Mouse (Mus musculus): ENCODE data around the gene Wnt5b. TPM values are rescaled to one million over a fixed set of nuclear protein-coding genes. Genes with fewer than 3 reads are reported as not detected.

Gene Wnt5b
- polyA plus RNA-seq, 2 experiments = 13.3 to 17.5 TPM

GRCm38 (mm10) chr6:119480706-119481331 lies 63.3 kb downstream of the Wnt5b start:
- Histone ChIP-seq H3K9me3 (ENCODE audit: control insufficient read depth, low read length) (no peaks in the 10 kb centered on the region), H3K9ac (ENCODE audit: low read depth, low read length, severe bottlenecking) (peak overlapping the region; percentile 91), H3K27ac (replicated peaks; ENCODE audit: low read depth, low read length) (no peak overlapping the region), H3K36me3 (ENCODE audit: control insufficient read depth, insufficient read depth, low read length) (peaks cover 19% of the 10 kb centered on the region), H3K4me2 (replicated peaks; ENCODE audit: low read depth, low read length, severe bottlenecking) (peak overlapping the region; percentile 99), H3K4me3 (replicated peaks; ENCODE audit: low read length) (peak overlapping the region; percentile 85), H3K4me1 (ENCODE audit: control insufficient read depth, insufficient read depth, low read length) (peaks cover 37% of the 10 kb centered on the region), H3K27me3 (ENCODE audit: control insufficient read depth, insufficient read depth, low read length) (no peaks in the 10 kb centered on the region)
- TF ChIP-seq POLR2A (IDR thresholded peaks at IDR 0.05; ENCODE audit: borderline replicate concordance, extremely low read depth, insufficient read depth, insufficient read length) = no peak
- WGBS = 1% methylated on average over 29 of the region's 33 CpGs
- DNase-seq (ENCODE audit: low spot score) = peak; percentile 18
- ATAC-seq (ENCODE audit: low FRiP score, low read depth) = no peak

- Histone ChIP-seq H3K27me3 (ENCODE audit: control insufficient read depth, insufficient read depth, low read length) (no peaks in the 10 kb centered on the region), H3K27ac (replicated peaks; ENCODE audit: low read depth, low read length) (peak overlapping the region; percentile 98), H3K4me2 (replicated peaks; ENCODE audit: low read depth, low read length, severe bottlenecking) (peak overlapping the region; percentile 99), H3K36me3 (ENCODE audit: control insufficient read depth, insufficient read depth, low read length) (peaks cover 19% of the 10 kb centered on the region), H3K9me3 (ENCODE audit: control insufficient read depth, low read length) (no peaks in the 10 kb centered on the region), H3K4me3 (replicated peaks; ENCODE audit: low read length) (peak overlapping the region; percentile 85), H3K4me1 (ENCODE audit: control insufficient read depth, insufficient read depth, low read length) (peaks cover 37% of the 10 kb centered on the region), H3K9ac (ENCODE audit: low read depth, low read length, severe bottlenecking) (peak overlapping the region; percentile 91)
- WGBS = under 1% methylated on average over 60 of the region's 70 CpGs
- peak; percentile 52 for DNase-seq (ENCODE audit: low spot score)
- TF ChIP-seq POLR2A (IDR thresholded peaks at IDR 0.05; ENCODE audit: borderline replicate concordance, extremely low read depth, insufficient read depth, insufficient read length) = 0 out of 2 replicates have a peak, but pooled peaks have one; percentile 36
- ATAC-seq (ENCODE audit: low FRiP score, low read depth) = peak; percentile 3
Measured at GRCm38 (mm10) chr6:119479876-119480705, 64.1 kb downstream of the Wnt5b start.

- ATAC-seq (ENCODE audit: low FRiP score, low read depth) = peak; percentile 82
- Histone ChIP-seq H3K27me3 (ENCODE audit: control insufficient read depth, insufficient read depth, low read length) (no peaks in the 10 kb centered on the region), H3K9ac (ENCODE audit: low read depth, low read length, severe bottlenecking) (peak within 1 kb of the TSS; percentile 91), H3K4me2 (replicated peaks; ENCODE audit: low read depth, low read length, severe bottlenecking) (peak within 1 kb of the TSS; percentile 99), H3K4me1 (ENCODE audit: control insufficient read depth, insufficient read depth, low read length) (peaks cover 36% of the 10 kb centered on the region), H3K27ac (replicated peaks; ENCODE audit: low read depth, low read length) (peak within 1 kb of the TSS; percentile 98), H3K4me3 (replicated peaks; ENCODE audit: low read length) (peak within 1 kb of the TSS; percentile 85), H3K36me3 (ENCODE audit: control insufficient read depth, insufficient read depth, low read length) (peaks cover 19% of the 10 kb centered on the region), H3K9me3 (ENCODE audit: control insufficient read depth, low read length) (no peaks in the 10 kb centered on the region)
- DNase-seq (ENCODE audit: low spot score) = peak; percentile 13
- TF ChIP-seq POLR2A (IDR thresholded peaks at IDR 0.05; ENCODE audit: borderline replicate concordance, extremely low read depth, insufficient read depth, insufficient read length) = no peak
- WGBS = 0% methylated on average over 7 of the region's 101 CpGs
Measured at GRCm38 (mm10) chr6:119479343-119479875, 64.7 kb downstream of the Wnt5b start, which contains the start of gene Fbxl14. Gene Fbxl14, plus strand, starts transcription at chr6:119479668.

- Histone ChIP-seq H3K4me1 (ENCODE audit: control insufficient read depth, insufficient read depth, low read length) (peaks cover 31% of the 10 kb centered on the region), H3K36me3 (ENCODE audit: control insufficient read depth, insufficient read depth, low read length) (peaks cover 16% of the 10 kb centered on the region), H3K9ac (ENCODE audit: low read depth, low read length, severe bottlenecking) (peak overlapping the region; percentile 91), H3K4me3 (replicated peaks; ENCODE audit: low read length) (peak overlapping the region; percentile 85), H3K4me2 (replicated peaks; ENCODE audit: low read depth, low read length, severe bottlenecking) (peak overlapping the region; percentile 56), H3K9me3 (ENCODE audit: control insufficient read depth, low read length) (no peaks in the 10 kb centered on the region), H3K27me3 (ENCODE audit: control insufficient read depth, insufficient read depth, low read length) (no peaks in the 10 kb centered on the region), H3K27ac (replicated peaks; ENCODE audit: low read depth, low read length) (peak overlapping the region; percentile 98)
- WGBS = 1% methylated on average over 28 of the region's 49 CpGs
- ATAC-seq (ENCODE audit: low FRiP score, low read depth) (peak; percentile 94), DNase-seq (ENCODE audit: low spot score) (peak; percentile 94)
- no peak for TF ChIP-seq POLR2A (IDR thresholded peaks at IDR 0.05; ENCODE audit: borderline replicate concordance, extremely low read depth, insufficient read depth, insufficient read length)
Measured at GRCm38 (mm10) chr6:119478560-119479342, 65.4 kb downstream of the Wnt5b start.

All from limb, embryonic 14.5 days (tissue).